Mouse (Mus musculus) gastrocnemius, adult 18-20 months (tissue): ENCODE results near the gene Man1a. TPM values are rescaled to one million over a fixed set of nuclear protein-coding genes. Genes with fewer than 3 reads are reported as not detected.

Source experiments
- DNase-seq: peaks from one replicate; pipeline ENCODE4 v3.0.0; 2021; ENCODE audit warnings: low spot score
- total RNA-seq, 2 experiments: library from RNA; stranded (reverse); gene quantifications; 2 replicates each; pipeline ENCODE4 v1.2.3; 2021

Gene Man1a
- total RNA-seq, 2 experiments from 2014 or later, result 7.1 to 8.9 TPM

GRCm38 (mm10) chr10:53925456-53925855 is 151.0 kb downstream of the Man1a start:
- no peak for DNase-seq

GRCm38 (mm10) chr10:53922236-53922635 is 154.2 kb downstream of the Man1a start:
- no peak for DNase-seq

- no peak for DNase-seq
Measured at GRCm38 (mm10) chr10:53917517-53917916, 158.9 kb downstream of the Man1a start.

DNA sequence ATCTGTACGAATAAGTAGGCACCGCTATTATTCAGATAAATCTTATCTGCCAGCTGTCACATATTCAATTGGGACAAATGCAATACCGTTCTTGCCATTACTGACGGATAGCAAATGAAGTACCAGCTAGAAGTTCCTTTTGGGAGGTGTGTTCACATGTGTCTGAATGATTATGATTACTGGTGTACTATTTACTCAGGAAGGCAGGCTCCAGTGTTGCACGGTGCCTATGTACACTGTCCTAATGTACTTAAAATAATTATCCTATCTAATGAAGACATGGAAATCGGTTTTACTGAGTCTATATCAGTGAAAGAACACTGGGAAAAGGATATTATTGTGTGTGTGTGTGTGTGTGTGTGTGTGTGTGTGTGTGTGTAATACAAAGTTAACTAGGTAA is 160.7 kb downstream of the Man1a start:
- DNase-seq, result no peak

DNA sequence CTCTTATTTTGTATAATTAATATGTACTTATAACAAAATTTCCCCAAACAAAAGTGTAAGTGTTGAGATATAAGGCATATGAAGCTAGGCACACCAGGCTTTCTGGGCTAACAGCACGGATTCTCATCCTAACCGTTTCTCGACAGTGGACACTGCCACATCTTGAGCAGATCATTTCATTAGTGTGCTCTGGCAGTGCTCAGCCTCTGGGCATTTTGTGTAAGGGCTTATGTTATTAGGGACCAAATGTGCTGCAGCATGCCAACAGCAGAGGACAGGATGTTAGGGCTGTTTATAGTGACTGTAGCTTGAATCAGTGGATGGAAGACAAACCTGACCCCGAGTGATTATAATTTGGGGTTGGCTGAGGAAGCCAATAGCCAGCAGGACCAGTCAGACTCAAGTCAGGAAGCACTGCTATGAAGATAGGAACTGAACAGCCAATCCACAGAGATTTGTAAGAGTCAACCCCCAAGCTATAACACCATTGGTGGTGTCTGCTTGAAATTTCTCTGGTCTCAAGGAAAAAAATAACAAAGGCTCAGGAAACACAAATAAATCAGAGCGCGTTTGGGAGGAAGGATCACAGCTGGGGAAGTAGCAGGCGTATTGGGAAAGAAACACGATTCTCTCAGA is 161.3 kb downstream of the Man1a start:
- DNase-seq, result no peak

DNA sequence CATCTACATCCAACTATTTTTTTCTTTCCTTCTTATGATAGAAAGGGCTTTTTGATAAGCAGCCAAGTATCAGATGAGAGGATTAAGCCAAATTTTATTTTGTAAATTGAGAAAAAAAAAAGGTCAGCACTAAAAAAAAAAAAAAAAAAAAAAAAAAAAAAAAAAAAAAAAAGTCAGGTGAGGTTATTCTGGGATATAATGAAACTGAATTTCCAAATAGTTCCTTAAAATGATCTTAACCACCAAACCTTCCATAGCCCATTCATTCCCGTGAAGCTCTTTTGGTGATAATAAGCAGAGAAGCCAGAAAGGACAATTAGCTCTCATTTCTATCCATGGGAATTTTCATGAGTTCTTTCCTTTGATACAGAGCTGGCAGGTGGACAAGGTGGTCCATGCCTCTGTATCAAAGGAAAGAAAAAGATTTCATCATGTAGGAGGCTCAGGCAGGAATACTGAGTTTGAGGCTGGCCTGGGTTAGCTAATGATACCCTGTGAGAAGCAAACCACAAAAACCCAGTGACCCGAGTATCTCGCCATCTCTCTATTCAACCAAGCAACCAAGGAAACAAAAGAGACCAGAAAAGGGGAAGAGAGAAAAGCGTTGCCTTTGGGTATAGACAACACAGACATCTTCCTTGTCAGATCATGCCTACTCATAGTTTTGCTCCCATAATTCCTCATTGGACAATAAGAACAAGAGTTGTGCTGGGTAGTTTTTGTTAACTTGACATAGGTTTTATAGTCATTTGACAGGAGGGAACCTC is 162.7 kb downstream of the Man1a start:
- DNase-seq, result no peak

- DNase-seq, result no peak
Measured at GRCm38 (mm10) chr10:53889512-53889911, 186.9 kb downstream of the Man1a start.

DNA sequence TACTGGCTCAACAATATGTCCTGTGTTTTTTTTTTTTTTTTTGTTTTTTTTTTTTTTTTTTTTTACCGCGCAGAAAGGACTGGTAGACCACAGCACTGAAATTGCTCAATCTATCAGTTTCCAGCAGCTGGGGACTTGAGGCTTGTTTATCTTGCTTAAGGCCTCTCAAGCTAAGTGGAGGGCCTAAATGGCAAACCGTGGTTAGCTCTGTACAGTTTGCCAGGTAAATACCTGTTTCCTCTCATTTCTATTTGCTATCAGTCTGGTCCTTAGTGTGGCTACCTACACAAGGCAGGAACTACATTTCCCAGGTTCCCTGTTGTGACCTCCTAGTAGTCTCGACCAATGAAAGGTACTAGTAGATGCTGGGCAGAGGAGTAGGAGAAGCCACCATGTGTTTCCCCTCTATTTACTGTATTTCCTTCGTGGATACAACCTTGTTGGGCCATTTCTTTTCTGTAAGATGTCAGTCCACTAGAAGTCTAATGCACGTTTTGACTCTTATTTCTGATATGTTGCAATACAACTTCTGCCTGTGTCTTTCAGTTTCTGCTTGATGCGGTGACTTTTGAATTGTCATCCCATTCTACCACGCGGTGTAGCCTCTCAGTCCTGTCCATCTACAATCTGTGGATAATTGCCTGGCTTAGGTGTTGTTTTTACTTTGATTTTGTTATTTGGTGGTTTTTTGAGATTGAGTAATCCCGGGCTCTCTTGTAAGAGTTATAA is 187.9 kb downstream of the Man1a start:
- no peak for DNase-seq

GRCm38 (mm10) chr10:53886475-53886874 is 189.9 kb downstream of the Man1a start:
- no peak for DNase-seq

DNA sequence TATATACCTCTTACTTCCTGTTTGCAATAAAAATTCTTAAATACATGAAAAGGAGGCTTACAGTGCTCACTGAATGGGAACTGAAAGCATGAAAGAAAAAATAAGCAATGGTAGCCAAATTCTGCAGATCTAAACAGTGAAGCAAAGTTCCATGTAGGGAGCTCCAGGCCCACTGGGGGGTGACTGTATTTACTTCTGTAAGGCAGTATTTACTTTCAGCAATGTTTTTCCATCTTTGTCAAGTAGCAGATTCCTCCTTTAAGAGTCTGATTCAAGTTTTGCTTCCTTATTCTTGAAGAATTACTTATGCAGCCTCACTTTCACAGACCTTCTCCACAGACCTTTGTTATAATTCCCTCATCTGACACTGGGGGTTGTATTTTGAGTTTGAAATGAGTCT is 195.1 kb downstream of the Man1a start:
- DNase-seq, result no peak

GRCm38 (mm10) chr10:53875896-53876295 is 200.5 kb downstream of the Man1a start:
- DNase-seq, result peak; percentile 80

- no peak for DNase-seq
Measured at GRCm38 (mm10) chr10:53874191-53874590, 202.2 kb downstream of the Man1a start.

- DNase-seq, result peak; percentile 56
Measured at GRCm38 (mm10) chr10:53863486-53864357, 212.7 kb downstream of the Man1a start.

GRCm38 (mm10) chr10:53859879-53860278 is 216.5 kb downstream of the Man1a start:
- DNase-seq, result no peak

DNA sequence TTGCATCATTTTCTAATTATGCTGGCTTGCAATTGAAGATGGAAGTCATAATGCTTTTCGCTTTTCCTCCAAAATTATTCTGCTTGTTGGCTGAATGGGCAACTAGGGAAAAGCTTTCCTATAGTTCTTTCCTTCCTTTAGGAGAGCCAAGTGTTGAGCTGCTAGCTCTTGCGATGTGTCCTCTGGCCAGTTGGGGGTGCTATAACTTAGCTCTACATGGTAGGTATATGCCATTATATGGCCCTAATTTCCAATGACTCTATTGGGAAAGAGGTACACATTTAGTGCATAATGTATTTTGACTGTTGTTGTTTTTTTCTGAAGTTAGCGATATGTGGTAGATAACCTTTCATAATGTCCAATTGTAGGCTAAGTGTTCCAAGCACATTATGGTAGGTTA is 217.2 kb downstream of the Man1a start:
- no peak for DNase-seq
